Mouse (Mus musculus): ENCODE data around the gene Tle2. TPM values are rescaled to one million over a fixed set of nuclear protein-coding genes. Genes with fewer than 3 reads are reported as not detected.

Gene Tle2
- polyA plus RNA-seq, 1 experiment = 25.7 TPM

DNA sequence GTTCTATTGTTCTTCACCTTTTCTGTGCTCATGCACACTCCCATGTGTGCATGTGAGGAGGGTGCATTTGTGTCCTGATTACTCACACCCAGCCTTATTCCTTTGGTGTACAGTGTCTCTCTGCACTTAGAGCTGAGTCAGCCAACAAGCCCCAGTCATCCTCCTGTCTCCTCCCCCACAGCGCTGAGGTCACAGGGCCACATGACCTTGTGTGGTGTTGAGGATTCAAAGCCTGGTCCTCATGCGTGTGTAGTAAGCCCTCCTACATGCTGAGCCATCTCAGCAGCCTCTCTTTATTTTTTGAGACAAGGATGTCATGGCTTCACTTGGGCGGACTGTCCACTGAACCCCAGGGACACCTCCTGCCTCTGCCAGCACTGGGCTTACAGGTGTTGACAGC is 38.4 kb downstream of the Tle2 start:
- H3K4me3 ChIP-seq (ENCODE audit: insufficient read depth, low read length) = no peak overlapping the region
- no peaks in the 10 kb centered on the region for H3K4me1 ChIP-seq (ENCODE audit: control insufficient read depth, insufficient read depth, low read length)
- H3K27ac ChIP-seq (ENCODE audit: insufficient read depth, low read length) = no peak overlapping the region
- TF ChIP-seq CTCF (IDR thresholded peaks at IDR 0.05; ENCODE audit: borderline replicate concordance, insufficient read depth, low read length) (no peak), POLR2A (IDR thresholded peaks at IDR 0.05; ENCODE audit: low read depth, low read length) (no peak)

DNA sequence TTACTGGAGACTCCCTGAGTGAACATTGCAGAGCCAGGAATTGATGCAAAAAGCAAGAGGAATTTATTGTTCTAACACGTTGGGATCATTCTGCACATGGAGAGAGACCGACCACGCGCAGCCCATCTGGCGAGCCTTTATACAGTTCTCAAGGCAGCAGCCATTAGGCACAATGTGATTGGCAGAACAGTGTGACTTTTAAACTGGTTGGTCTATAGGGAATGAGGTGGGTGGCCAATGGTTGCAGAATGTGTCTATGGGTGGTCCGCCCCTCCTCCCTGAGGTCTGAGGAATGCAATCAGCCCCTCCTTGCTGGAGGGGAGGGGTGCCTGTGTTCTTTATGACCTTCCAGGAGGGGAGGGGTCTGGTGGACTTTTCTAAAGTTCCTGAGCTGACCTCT is 41.1 kb downstream of the Tle2 start:
- Histone ChIP-seq H3K4me3 (ENCODE audit: insufficient read depth, low read length) (no peak overlapping the region), H3K4me1 (ENCODE audit: control insufficient read depth, insufficient read depth, low read length) (no peaks in the 10 kb centered on the region), H3K27ac (ENCODE audit: insufficient read depth, low read length) (no peak overlapping the region)
- TF ChIP-seq POLR2A (IDR thresholded peaks at IDR 0.05; ENCODE audit: low read depth, low read length) = no peak
- no peak for TF ChIP-seq CTCF (IDR thresholded peaks at IDR 0.05; ENCODE audit: borderline replicate concordance, insufficient read depth, low read length)

GRCm38 (mm10) chr10:81619976-81620375 is 45.6 kb downstream of the Tle2 start:
- Histone ChIP-seq H3K4me3 (ENCODE audit: insufficient read depth, low read length) (no peak overlapping the region), H3K4me1 (ENCODE audit: control insufficient read depth, insufficient read depth, low read length) (no peaks in the 10 kb centered on the region), H3K27ac (ENCODE audit: insufficient read depth, low read length) (no peak overlapping the region)
- TF ChIP-seq POLR2A (IDR thresholded peaks at IDR 0.05; ENCODE audit: low read depth, low read length) (no peak), CTCF (IDR thresholded peaks at IDR 0.05; ENCODE audit: borderline replicate concordance, insufficient read depth, low read length) (no peak)

DNA sequence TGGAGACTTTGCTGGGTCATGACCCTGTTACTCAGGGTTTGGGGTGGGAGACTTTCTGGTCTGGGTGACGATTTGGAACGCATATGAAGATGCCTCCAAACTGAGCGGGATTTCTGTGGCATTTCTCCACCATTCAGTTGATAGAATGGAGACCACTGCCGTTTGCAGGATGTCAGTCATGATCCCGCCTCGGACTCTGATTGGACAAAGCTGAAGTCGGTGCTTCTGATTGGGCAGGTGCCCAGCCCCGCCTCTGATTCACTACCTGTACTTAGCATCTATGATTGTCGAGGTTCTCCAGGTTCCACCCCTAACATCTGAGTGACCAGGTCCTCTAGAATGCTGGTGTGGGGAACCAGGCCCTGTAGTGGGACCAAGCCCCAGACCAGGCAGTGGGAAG is 46.4 kb downstream of the Tle2 start:
- Histone ChIP-seq H3K4me3 (ENCODE audit: insufficient read depth, low read length) (no peak overlapping the region), H3K4me1 (ENCODE audit: control insufficient read depth, insufficient read depth, low read length) (no peaks in the 10 kb centered on the region), H3K27ac (ENCODE audit: insufficient read depth, low read length) (no peak overlapping the region)
- TF ChIP-seq POLR2A (IDR thresholded peaks at IDR 0.05; ENCODE audit: low read depth, low read length) (no peak), CTCF (IDR thresholded peaks at IDR 0.05; ENCODE audit: borderline replicate concordance, insufficient read depth, low read length) (no peak)

- Histone ChIP-seq H3K4me3 (ENCODE audit: insufficient read depth, low read length) (no peak overlapping the region), H3K27ac (ENCODE audit: insufficient read depth, low read length) (no peak overlapping the region), H3K4me1 (ENCODE audit: control insufficient read depth, insufficient read depth, low read length) (no peaks in the 10 kb centered on the region)
- TF ChIP-seq POLR2A (IDR thresholded peaks at IDR 0.05; ENCODE audit: low read depth, low read length) (no peak), CTCF (IDR thresholded peaks at IDR 0.05; ENCODE audit: borderline replicate concordance, insufficient read depth, low read length) (no peak)
Measured at GRCm38 (mm10) chr10:81623441-81623840, 49.1 kb downstream of the Tle2 start.

- peak overlapping the region; percentile 61 for H3K4me3 ChIP-seq (ENCODE audit: insufficient read depth, low read length)
- no peaks in the 10 kb centered on the region for H3K4me1 ChIP-seq (ENCODE audit: control insufficient read depth, insufficient read depth, low read length)
- no peak for TF ChIP-seq CTCF (IDR thresholded peaks at IDR 0.05; ENCODE audit: borderline replicate concordance, insufficient read depth, low read length)
- TF ChIP-seq POLR2A (IDR thresholded peaks at IDR 0.05; ENCODE audit: low read depth, low read length) = no peak; the same call in 1 of the 2 replicates
- no peak overlapping the region for H3K27ac ChIP-seq (ENCODE audit: insufficient read depth, low read length)
Measured at GRCm38 (mm10) chr10:81626101-81626993, 52.0 kb downstream of the Tle2 start.

DNA sequence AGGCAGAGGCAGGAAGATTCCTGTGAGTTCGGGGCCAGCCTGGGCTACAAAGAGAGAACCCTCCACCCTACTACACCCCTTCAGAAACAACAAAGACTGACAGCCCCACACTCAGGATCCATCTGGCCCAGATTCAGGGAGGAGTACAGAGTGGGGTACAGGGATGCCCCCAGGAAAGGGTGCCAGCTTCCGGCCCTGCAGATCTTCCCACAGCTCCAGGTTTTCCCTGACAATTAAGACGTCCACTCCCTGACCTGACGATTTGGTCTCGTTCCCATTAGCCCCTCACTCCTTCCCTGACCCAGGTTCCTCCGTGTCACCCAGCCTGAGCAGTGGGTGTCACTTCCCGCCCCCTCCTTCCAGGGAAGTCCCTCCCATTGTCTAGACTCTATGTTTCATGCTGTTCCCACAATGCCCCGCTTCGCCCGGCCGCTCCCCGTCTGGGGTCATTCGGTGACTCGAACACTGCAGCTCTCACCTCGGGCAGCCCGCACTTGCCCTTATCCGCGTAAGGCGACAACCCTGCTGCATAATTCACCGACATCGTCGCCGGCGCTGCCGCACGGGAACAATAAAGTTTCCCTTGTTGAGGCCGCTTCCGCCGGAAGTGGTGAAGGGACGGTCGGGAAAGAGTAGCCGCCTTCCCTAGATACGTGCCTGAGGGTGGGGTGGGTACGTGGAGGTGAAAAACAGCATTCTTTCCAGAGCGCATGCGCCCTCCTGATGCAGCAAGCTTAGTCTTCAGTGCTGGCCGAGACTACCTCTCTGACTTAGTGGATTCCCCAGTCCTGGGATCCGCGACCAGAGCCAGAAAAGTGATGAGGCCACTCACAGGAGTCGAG is 52.9 kb downstream of the Tle2 start, which contains the start of gene Sirt6:
TSS of gene Sirt6 (minus strand) at position 804 of the 842 bp plus-strand sequence.
- no peaks in the 10 kb centered on the region for H3K4me1 ChIP-seq (ENCODE audit: control insufficient read depth, insufficient read depth, low read length)
- H3K27ac ChIP-seq (ENCODE audit: insufficient read depth, low read length) = peak within 1 kb of the TSS; percentile 78
- peak within 1 kb of the TSS; percentile 61 for H3K4me3 ChIP-seq (ENCODE audit: insufficient read depth, low read length)
- TF ChIP-seq CTCF (IDR thresholded peaks at IDR 0.05; ENCODE audit: borderline replicate concordance, insufficient read depth, low read length) = no peak
- peak; percentile 94 for TF ChIP-seq POLR2A (IDR thresholded peaks at IDR 0.05; ENCODE audit: low read depth, low read length)

GRCm38 (mm10) chr10:81627836-81628220 is 53.5 kb downstream of the Tle2 start:
- TF ChIP-seq POLR2A (IDR thresholded peaks at IDR 0.05; ENCODE audit: low read depth, low read length) (no peak), CTCF (IDR thresholded peaks at IDR 0.05; ENCODE audit: borderline replicate concordance, insufficient read depth, low read length) (no peak)

GRCm38 (mm10) chr10:81628390-81628789 is 54.0 kb downstream of the Tle2 start, which contains the start of gene Ankrd24:
Gene Ankrd24, plus strand, starts transcription at chr10:81628540.
- peak within 1 kb of the TSS; percentile 78 for H3K27ac ChIP-seq (ENCODE audit: insufficient read depth, low read length)
- TF ChIP-seq CTCF (IDR thresholded peaks at IDR 0.05; ENCODE audit: borderline replicate concordance, insufficient read depth, low read length) (no peak), POLR2A (IDR thresholded peaks at IDR 0.05; ENCODE audit: low read depth, low read length) (no peak)
- no peaks in the 10 kb centered on the region for H3K4me1 ChIP-seq (ENCODE audit: control insufficient read depth, insufficient read depth, low read length)
- peak within 1 kb of the TSS; percentile 61 for H3K4me3 ChIP-seq (ENCODE audit: insufficient read depth, low read length)

More at GRCm38 (mm10) chr10:81627836-81628220, 53.5 kb downstream of the Tle2 start:
- Histone ChIP-seq H3K4me3 (ENCODE audit: insufficient read depth, low read length) (peak overlapping the region; percentile 61; the same call in 1 of the 2 replicates), H3K27ac (ENCODE audit: insufficient read depth, low read length) (peak overlapping the region; percentile 66), H3K4me1 (ENCODE audit: control insufficient read depth, insufficient read depth, low read length) (no peaks in the 10 kb centered on the region)
